8 mouse cellular contexts compared by ENCODE assay signal in genomic region chr3:115936734-115937599, GRCm38 (mm10). TPM values are rescaled to one million over a fixed set of nuclear protein-coding genes. Genes with fewer than 3 reads are reported as not detected.
DNase-seq lines count a peak whose midpoint lies in the region; ATAC-seq lines count a peak whose summit lies in the region.

No protein-coding gene starts in this region.

- peak; percentile 55 for DNase-seq in gastrocnemius, adult 18-20 months (ENCODE audit: low spot score)
- DNase-seq in gastrocnemius, postnatal 25 days: no peak
- DNase-seq in 416B (ENCODE audit: low read depth) (peak; percentile 73), WW6 (ENCODE audit: low read depth, low spot score) (peak; percentile 11)
- peak; percentile 65 for DNase-seq in embryo, embryonic 10.5 days (ENCODE audit: low spot score)
- DNase-seq in kidney, adult 8-10 months: peak; percentile 9 to 66
- peak; percentile 37 to 44 for DNase-seq in thymus, adult 18-20 months

- peak; percentile 92 for ATAC-seq in megakaryocyte, adult 5-6 weeks (ENCODE audit: poor library complexity, severe bottlenecking)

RNA-seq across cellular contexts. Expression of gene Dph5, which starts 49.3 kb away (rescaled TPM):
- total RNA-seq in gastrocnemius, adult 18-20 months (2021): 1 to 10 TPM; 4.5 to 5.5 TPM
- total RNA-seq in gastrocnemius, postnatal 25 days (2021): 1 to 10 TPM; 6.5 to 6.6 TPM
- total RNA-seq in megakaryocyte, adult 5-6 weeks (2015): 10.2 and 15.6 TPM in 2 replicates
- 26.8 and 27.3 TPM in 2 replicates for total RNA-seq in megakaryocyte, adult 5-6 weeks (2017)
